Mouse (Mus musculus): Measurements from ENCODE around the gene Apoe.

Apoe gene

DNA sequence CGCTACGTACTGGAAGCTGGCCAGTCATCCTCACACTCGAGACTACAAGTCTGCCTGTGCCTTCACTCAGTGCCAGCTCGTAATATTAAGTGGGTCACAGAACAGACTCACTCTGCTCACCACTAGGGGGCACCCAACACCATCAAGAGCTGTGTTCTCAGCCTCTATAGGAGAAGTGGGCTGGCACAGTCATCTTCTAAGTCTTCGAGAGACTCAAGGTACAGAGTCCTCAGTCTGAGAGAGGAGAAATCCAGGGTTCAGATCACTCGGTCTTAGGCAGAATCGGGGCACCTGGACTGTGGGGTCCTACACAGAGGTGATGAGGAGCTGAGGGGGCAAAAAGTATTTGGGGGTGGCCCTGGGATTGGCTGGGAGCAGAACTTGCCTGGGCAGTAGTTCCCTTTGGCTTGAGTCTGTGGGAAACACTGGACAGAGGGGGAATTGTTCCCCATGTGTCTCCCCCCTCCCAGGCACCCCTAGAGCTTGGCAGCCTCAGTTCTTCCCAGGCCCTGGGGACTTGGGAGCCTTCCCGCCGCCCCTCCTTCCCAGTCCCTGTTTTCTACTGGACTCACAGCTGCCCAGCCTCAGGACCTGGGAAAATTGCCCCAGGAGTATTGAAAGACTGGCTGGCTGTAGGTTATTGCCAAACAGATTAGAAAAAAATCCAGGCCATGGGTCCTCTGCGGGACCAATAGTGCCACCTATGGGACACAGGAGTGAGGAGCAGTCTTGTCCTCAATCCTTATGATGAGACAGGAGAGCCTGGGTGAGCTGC lies 29.9 kb downstream of the Apoe start:
- peak; percentile 92 to 98 for DNase-seq (ENCODE audit: inconsistent age in 2 of 2, low spot score in 1 of 2)

DNA sequence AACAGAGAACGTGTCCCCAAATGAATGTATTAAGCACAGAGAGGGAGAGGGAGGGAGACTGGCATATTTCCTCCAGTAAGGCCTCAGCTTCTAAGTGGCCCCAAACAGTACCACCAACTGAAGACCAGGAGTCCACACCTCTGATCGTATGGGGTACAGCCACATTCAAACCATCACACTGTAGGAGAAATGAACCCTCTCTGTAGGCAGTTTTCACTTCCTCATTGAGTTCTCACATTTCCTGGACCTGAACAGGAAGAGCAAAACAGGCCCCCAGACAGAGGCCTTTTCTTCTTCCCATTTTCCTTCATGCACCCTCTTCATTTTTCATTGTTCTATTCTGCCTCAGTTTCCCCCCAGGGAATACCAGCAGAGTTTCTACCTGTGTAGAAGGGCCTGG lies 31.6 kb downstream of the Apoe start:
- no peak for DNase-seq (ENCODE audit: inconsistent age in 2 of 2, low spot score in 1 of 2)

DNA sequence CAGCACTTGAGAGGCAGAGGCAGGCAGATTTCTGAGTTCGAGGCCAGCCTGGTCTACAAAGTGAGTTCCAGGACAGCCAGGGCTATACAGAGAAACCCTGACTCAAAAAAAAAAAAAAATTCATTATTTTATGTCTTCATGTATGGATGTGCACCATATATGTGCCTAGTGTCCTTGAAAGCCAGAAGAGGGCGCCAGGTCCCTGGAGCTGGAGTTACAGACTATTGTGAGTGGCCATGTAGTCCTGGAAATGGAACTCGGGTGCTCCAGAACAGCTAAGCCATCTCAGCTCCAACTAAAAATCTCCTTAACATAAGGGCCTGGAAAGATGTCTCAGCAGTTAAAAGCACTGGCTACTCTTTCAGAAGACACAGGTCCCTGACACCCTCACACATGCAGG lies 32.2 kb downstream of the Apoe start:
- no peak for DNase-seq (ENCODE audit: inconsistent age in 2 of 2, low spot score in 1 of 2)

DNA sequence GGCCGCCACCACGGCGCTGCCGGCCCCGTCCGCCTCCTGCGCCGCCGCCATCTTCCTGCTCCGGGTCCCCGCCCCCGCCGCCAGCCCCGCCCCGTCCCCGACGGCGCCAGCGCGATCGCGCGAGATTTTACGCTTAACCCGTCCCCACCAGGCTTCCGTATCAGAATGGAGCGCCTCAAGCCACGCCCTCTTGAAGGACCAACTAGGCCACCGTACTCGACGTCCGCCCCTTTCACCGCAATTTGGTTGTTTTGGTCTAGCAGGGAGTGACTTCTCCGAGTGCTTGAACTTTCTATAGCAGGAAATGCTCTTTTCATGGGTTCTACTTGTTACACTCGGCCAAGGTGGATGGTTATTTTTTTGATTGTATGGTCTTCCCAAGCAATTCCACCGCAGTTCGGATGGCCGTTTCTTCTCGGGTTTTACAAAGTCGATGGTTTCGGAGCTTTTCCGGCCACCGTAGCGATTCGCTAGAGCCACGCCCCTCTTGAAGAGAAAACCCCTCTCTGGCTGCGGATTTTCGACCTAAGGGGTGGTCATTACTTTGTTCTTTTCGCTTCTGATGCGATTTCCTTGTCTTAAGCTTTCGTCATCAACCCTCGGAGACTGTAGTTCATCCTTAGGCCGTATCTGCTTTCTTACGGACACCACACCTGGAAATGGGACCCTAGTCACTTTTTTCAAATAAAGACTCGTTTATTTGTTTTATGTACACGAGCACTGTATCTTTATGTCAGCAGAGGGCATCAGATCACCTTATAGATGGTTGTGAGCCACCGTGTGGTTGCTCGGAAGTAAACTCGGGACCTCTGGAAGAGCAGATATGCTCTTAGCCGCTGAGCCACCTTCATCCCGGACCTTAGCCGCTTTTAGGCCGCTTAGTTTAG lies 33.8 kb downstream of the Apoe start, which contains the start of gene Clptm1:
Gene Clptm1 (minus strand): TSS at position 79 of the 887 bp plus-strand sequence.
- DNase-seq (ENCODE audit: inconsistent age in 2 of 2, low spot score in 1 of 2), result peak; percentile 97 to 99

DNA sequence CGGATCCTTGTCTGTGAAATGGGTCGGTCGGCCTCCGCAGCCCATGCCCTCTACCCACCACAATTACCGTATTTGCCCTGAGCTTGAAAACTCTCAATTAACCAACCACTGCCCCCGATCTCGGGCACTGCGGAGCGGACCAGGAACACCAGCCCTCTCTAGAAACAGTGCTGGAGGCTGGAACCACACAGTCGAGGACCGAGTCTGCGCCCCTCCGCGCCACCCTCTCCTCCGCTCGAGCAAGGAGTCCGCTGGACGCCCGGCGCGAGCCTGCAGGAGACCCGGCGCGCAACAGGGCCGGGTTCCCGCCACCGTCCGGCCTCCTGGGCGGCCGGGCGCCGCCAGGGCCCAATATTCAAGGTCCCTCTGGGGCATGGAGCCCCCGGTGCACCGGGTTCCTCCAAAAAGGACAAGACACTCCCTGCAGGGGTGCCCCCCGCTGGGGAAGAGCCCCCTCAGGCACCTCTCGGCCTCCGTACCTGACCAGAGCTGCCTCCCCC lies 34.5 kb downstream of the Apoe start:
- DNase-seq (ENCODE audit: inconsistent age in 2 of 2, low spot score in 1 of 2), result no peak

DNA sequence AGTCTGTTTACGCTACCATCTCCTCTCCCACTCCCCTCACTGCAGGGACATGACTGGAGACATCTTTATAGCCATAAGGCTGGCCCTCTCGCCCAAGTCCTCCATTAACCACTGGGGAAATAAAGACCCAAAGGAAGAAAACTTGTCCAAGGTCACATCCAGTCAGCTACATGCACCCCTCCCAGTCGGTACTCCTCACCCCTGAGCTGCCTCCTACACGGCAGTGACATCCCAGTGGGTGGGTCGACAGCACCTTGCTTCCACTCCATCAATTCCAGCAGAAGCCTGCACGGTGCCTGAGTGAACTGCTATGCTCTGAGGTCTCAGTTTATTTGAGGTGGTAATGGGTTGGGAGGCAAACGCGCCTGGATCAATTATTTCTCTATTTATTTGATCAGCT lies 35.0 kb downstream of the Apoe start:
- peak in 1 of 2 experiments; percentile 30 for DNase-seq (ENCODE audit: inconsistent age in 2 of 2, low spot score in 1 of 2)

DNA sequence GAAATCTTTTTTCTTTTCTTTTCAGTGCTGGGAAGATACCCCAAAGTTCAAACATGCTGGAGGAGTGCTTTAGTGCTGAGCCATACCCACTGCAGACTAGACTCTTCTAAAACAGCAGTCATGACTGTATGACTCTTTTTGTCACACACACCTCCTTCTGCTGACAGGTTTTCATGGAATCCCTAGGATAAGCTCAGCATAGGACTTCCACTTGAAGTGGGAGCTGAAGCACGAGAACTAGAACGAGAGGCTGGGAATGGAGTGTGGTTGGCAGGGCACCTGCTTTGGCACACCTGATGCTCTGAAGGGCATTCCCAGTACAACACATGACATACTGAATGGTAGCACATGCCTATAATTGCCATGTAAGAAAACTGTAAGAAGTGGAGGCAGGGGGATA lies 46.4 kb downstream of the Apoe start:
- no peak for DNase-seq (ENCODE audit: inconsistent age in 2 of 2, low spot score in 1 of 2)

DNA sequence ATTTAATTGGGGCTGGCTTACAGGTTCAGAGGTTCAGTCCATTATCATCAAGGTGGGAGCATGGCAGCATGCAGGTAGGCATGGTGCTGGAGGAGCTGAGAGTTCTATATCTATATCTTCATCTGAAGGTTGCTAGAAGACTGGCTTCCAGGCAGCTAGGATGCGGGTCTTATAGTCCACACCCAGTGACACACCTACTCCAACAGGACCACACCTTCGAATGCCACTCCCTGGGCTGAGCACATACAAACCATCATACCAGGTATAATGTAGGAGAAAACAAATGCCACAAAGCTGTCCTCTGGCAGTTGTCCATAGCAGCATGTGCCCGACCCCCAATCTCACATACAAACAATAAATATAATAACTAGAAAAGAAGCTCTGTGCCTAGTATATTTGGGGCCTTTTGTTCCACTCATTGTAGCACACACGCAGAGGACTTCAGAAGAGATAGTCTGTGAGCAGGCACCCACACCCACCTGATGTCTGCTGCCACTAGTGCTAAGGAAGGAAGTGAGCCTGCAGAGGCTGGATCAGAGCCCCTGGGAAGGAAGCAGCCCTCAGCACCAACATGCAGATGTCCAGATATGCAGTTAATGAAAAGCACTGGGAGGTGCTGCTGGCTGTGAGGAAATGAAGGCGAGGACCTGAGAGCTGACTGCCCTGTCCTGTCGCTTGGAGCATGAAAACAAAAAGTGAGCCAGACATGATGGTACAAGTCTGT lies 47.8 kb downstream of the Apoe start:
- no peak for DNase-seq (ENCODE audit: inconsistent age in 2 of 2, low spot score in 1 of 2)

Data from adrenal gland, adult (tissue).